Mouse (Mus musculus): ENCODE measurements around the gene Tubg1.

Gene Tubg1

GRCm38 (mm10) chr11:101119761-101120544 lies at the start of gene Tubg1, which contains the start of gene Retreg3:
TSS of gene Tubg1 (plus strand) at chr11:101119938.
TSS of gene Retreg3 (minus strand) at chr11:101119893.
- peak; percentile 100 for DNase-seq (ENCODE audit: low read depth, low spot score)

- DNase-seq (ENCODE audit: low read depth, low spot score) = no peak
These were observed 49.6 kb upstream of the Tubg1 start for GRCm38 (mm10) chr11:101070189-101070527.

- no peak for DNase-seq (ENCODE audit: low read depth, low spot score)
These were observed 48.8 kb upstream of the Tubg1 start for GRCm38 (mm10) chr11:101070987-101071386.

- DNase-seq (ENCODE audit: low read depth, low spot score) = no peak
These were observed 47.8 kb upstream of the Tubg1 start for GRCm38 (mm10) chr11:101071810-101072428.

GRCm38 (mm10) chr11:101078121-101078520 lies 41.6 kb upstream of the Tubg1 start, which contains the start of gene Hsd17b1:
TSS of gene Hsd17b1 (plus strand) at chr11:101078411.
- DNase-seq (ENCODE audit: low read depth, low spot score) = no peak

GRCm38 (mm10) chr11:101079746-101080145 lies 40.0 kb upstream of the Tubg1 start:
- no peak for DNase-seq (ENCODE audit: low read depth, low spot score)

GRCm38 (mm10) chr11:101080421-101080820 lies 39.3 kb upstream of the Tubg1 start:
- no peak for DNase-seq (ENCODE audit: low read depth, low spot score)

- no peak for DNase-seq (ENCODE audit: low read depth, low spot score)
These were observed 38.1 kb upstream of the Tubg1 start for GRCm38 (mm10) chr11:101081659-101082058.

GRCm38 (mm10) chr11:101082208-101083082 lies 37.3 kb upstream of the Tubg1 start, which contains the start of gene Coasy:
TSS of gene Coasy (plus strand) at chr11:101082565.
- DNase-seq (ENCODE audit: low read depth, low spot score) = peak; percentile 91

GRCm38 (mm10) chr11:101083083-101083697 lies 36.5 kb upstream of the Tubg1 start:
- no peak for DNase-seq (ENCODE audit: low read depth, low spot score)

GRCm38 (mm10) chr11:101084246-101084645 lies 35.5 kb upstream of the Tubg1 start:
- DNase-seq (ENCODE audit: low read depth, low spot score) = no peak

- no peak for DNase-seq (ENCODE audit: low read depth, low spot score)
These were observed 34.9 kb upstream of the Tubg1 start for GRCm38 (mm10) chr11:101084811-101085210.

- DNase-seq (ENCODE audit: low read depth, low spot score) = no peak
These were observed 34.0 kb upstream of the Tubg1 start for GRCm38 (mm10) chr11:101085617-101086322.

GRCm38 (mm10) chr11:101086323-101086674 lies 33.4 kb upstream of the Tubg1 start:
- no peak for DNase-seq (ENCODE audit: low read depth, low spot score)

- DNase-seq (ENCODE audit: low read depth, low spot score) = peak; percentile 92
These were observed 32.7 kb upstream of the Tubg1 start, which contains the start of gene Mlx for GRCm38 (mm10) chr11:101086756-101087681. TSS of gene Mlx (plus strand) at chr11:101087277.

GRCm38 (mm10) chr11:101087682-101088055 lies 32.1 kb upstream of the Tubg1 start:
- no peak for DNase-seq (ENCODE audit: low read depth, low spot score)

- DNase-seq (ENCODE audit: low read depth, low spot score) = no peak
These were observed 29.8 kb upstream of the Tubg1 start for GRCm38 (mm10) chr11:101089931-101090330.

- DNase-seq (ENCODE audit: low read depth, low spot score) = no peak
These were observed 24.8 kb upstream of the Tubg1 start for GRCm38 (mm10) chr11:101094930-101095313.

GRCm38 (mm10) chr11:101095314-101096024 lies 24.3 kb upstream of the Tubg1 start, which contains the start of gene Psmc3ip:
TSS of gene Psmc3ip (minus strand) at chr11:101095436.
- DNase-seq (ENCODE audit: low read depth, low spot score) = peak; percentile 93
